In the genomic region with DNA sequence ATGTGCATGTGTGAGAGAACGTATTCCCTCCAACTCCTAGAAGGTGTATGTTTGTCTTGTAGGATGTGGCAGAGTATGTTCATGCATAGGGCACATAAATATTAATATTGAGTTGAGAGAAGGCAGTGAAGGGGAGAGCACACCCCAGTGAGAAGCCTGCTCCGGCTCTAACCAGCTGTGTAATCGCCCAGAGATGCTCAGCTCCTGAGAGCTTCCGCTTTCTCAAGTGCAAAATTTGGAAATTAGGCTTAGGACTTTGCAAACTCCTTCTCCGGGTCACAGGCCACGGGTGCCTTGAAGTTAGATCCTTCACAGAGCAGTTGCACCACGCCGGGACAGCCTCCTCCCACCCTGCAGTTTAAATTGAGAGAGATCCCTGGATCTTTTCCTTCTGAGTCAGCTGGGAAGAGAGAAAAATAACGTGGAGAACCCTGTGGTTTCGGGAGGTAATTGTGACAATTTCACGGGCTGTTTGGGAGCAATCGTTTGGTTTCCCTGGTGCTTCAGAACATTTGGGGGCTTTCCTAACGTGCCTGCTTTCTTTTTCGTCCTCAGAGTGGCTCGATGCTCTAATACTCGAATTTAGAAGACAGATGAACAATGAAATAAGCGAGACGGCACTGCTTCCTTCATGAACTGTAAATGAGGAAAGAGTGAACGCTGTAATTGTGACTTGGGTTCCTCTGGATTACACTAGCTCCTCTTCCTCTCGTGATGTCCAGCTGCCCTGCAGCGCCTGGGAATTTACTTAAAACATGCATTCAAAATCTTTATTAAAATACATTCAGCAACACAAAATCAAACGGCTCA, we compare ENCODE assay signal across 7 mouse cellular contexts.
A peak's percentile ranks its signal among the peaks of the same experiment; 100 is the strongest.
DNase-seq lines count a peak whose midpoint lies in the region; ATAC-seq and TF ChIP-seq lines count a peak whose summit lies in the region.

No protein-coding gene starts in this region.

- H3K4me3 ChIP-seq in liver, embryonic 11.5 days (ENCODE audit: low read depth, low read length) = no peak overlapping the region
- H3K4me3 ChIP-seq in liver, postnatal 0 days (ENCODE audit: low read depth, low read length) = no peak overlapping the region
- peak overlapping the region; percentile 28 for H3K4me3 ChIP-seq in embryonic fibroblast, embryonic 13.5 days (ENCODE audit: insufficient read depth, low read length)
- peak overlapping the region; percentile 35 for H3K4me3 ChIP-seq in intestine, embryonic 16.5 days (ENCODE audit: low read length)

- no peak for ATAC-seq in liver, embryonic 11.5 days (replicated peaks; ENCODE audit: low FRiP score)
- no peak for ATAC-seq in liver, postnatal 0 days
- ATAC-seq in intestine, embryonic 16.5 days = no peak

- H3K4me2 ChIP-seq in liver, embryonic 11.5 days = peak overlapping the region; percentile 30
- H3K4me2 ChIP-seq in liver, postnatal 0 days (ENCODE audit: low read depth, low read length) = no peak overlapping the region
- peak overlapping the region; percentile 53 for H3K4me2 ChIP-seq in intestine, embryonic 16.5 days (ENCODE audit: low read depth, low read length)

- no peaks in the 10 kb centered on the region for H3K27me3 ChIP-seq in liver, embryonic 11.5 days (replicated peaks; ENCODE audit: control insufficient read depth, insufficient read depth, low read length)
- no peaks in the 10 kb centered on the region for H3K27me3 ChIP-seq in liver, postnatal 0 days (ENCODE audit: insufficient read depth, low read length)
- H3K27me3 ChIP-seq in intestine, embryonic 16.5 days (replicated peaks; ENCODE audit: control insufficient read depth, insufficient read depth, low read length) = no peaks in the 10 kb centered on the region

- no peak overlapping the region for H3K27ac ChIP-seq in liver, embryonic 11.5 days (ENCODE audit: low read depth, low read length)
- H3K27ac ChIP-seq in liver, postnatal 0 days (ENCODE audit: low read depth) = no peak overlapping the region
- H3K27ac ChIP-seq in embryonic fibroblast, embryonic 13.5 days (ENCODE audit: insufficient read depth, low read length) = no peak overlapping the region
- H3K27ac ChIP-seq in intestine, embryonic 16.5 days (ENCODE audit: low read length) = no peak overlapping the region; the same call in 1 of the 2 replicates

- H3K36me3 ChIP-seq in liver, embryonic 11.5 days (ENCODE audit: control insufficient read depth, insufficient read depth, low read length) = no peaks in the 10 kb centered on the region
- H3K36me3 ChIP-seq in liver, postnatal 0 days (replicated peaks; ENCODE audit: insufficient read depth, low read length) = no peaks in the 10 kb centered on the region
- no peaks in the 10 kb centered on the region for H3K36me3 ChIP-seq in intestine, embryonic 16.5 days (ENCODE audit: control insufficient read depth, insufficient read depth, low read length)

- H3K4me1 ChIP-seq in liver, embryonic 11.5 days (replicated peaks; ENCODE audit: control insufficient read depth, insufficient read depth, low read length) = no peaks in the 10 kb centered on the region
- no peaks in the 10 kb centered on the region for H3K4me1 ChIP-seq in liver, postnatal 0 days (ENCODE audit: insufficient read depth)
- peaks cover 3% of the 10 kb centered on the region for H3K4me1 ChIP-seq in embryonic fibroblast, embryonic 13.5 days (ENCODE audit: control insufficient read depth, insufficient read depth, low read length)
- no peaks in the 10 kb centered on the region for H3K4me1 ChIP-seq in intestine, embryonic 16.5 days (ENCODE audit: control insufficient read depth, insufficient read depth, low read length)

- H3K9ac ChIP-seq in liver, embryonic 11.5 days (ENCODE audit: low read depth, low read length) = no peak overlapping the region
- H3K9ac ChIP-seq in liver, postnatal 0 days (replicated peaks) = no peak overlapping the region
- H3K9ac ChIP-seq in intestine, embryonic 16.5 days (ENCODE audit: low read depth, low read length) = peak overlapping the region; percentile 48

- no peak for DNase-seq in liver, embryonic 11.5 days (ENCODE audit: low spot score)
- DNase-seq in liver, postnatal 0 days = no peak
- DNase-seq in retina, embryonic 14.5 days (ENCODE audit: low spot score) = peak; percentile 18
- no peak for DNase-seq in spleen, postnatal 4 days (ENCODE audit: low spot score in 2 of 2)
- DNase-seq in cerebellum, postnatal 14 days = no peak

- no peak for TF ChIP-seq CTCF in liver, postnatal 0 days (IDR thresholded peaks at IDR 0.05; ENCODE audit: low read depth)
- no peak for TF ChIP-seq CTCF in embryonic fibroblast, embryonic 13.5 days (IDR thresholded peaks at IDR 0.05; ENCODE audit: borderline replicate concordance, insufficient read depth, low read length)

- TF ChIP-seq EP300 in liver, postnatal 0 days (IDR thresholded peaks at IDR 0.05; ENCODE audit: low read depth) = no peak

- WGBS in liver, embryonic 11.5 days = 39% methylated on average over 22 of the region's 22 CpGs
- 36% methylated on average over 22 of the region's 22 CpGs for WGBS in liver, postnatal 0 days (ENCODE audit: insufficient replicate concordance)
- 23% methylated on average over 22 of the region's 22 CpGs for whole genome bisulfite sequencing in intestine, embryonic 16.5 days

- TF ChIP-seq POLR2A in embryonic fibroblast, embryonic 13.5 days (IDR thresholded peaks at IDR 0.05; ENCODE audit: low read depth, low read length) = no peak

- no peaks in the 10 kb centered on the region for H3K9me3 ChIP-seq in liver, embryonic 11.5 days (ENCODE audit: control insufficient read depth, low read length)
- H3K9me3 ChIP-seq in liver, postnatal 0 days (ENCODE audit: low read length) = no peaks in the 10 kb centered on the region
- no peaks in the 10 kb centered on the region for H3K9me3 ChIP-seq in intestine, embryonic 16.5 days (ENCODE audit: control insufficient read depth, low read length)

Comparison
In these comparisons a context has a peak if more than half of its experiments do, and no peak if none do; other contexts are left out.
1. H3K4me3 ChIP-seq: peak in embryonic fibroblast, embryonic 13.5 days (single experiment) and intestine, embryonic 16.5 days (single experiment); none in liver, embryonic 11.5 days (single experiment) and liver, postnatal 0 days (single experiment).